Mouse (Mus musculus) forebrain, embryonic 13.5 days (tissue): Measurements from ENCODE around the gene Defa17. TPM values are rescaled to one million over a fixed set of nuclear protein-coding genes. Genes with fewer than 3 reads are reported as not detected.
"Not testable (repeated sequence)": the region's sequence is repeated elsewhere in the genome, so short reads cannot be mapped to it uniquely, and the experiment has no call there.

Experiments
- ATAC-seq: fragments of 200-750 bp; cut with Nextera tagmentation; 2 replicates; pipeline ENCODE4 v1.8.0; 2017
- H3K27ac ChIP-seq: fragments of 300-500 bp; sonication (generic); 2 replicates; pipeline ENCODE4 v1.5.1; 2015; ENCODE audit warnings: inconsistent platforms, mild to moderate bottlenecking, moderate library complexity
- H3K27me3 ChIP-seq: fragments of 300-500 bp; sonication (generic); 2 replicates; pipeline ENCODE4 v1.6.1; 2015; ENCODE audit warnings: mild to moderate bottlenecking, inconsistent platforms
- H3K36me3 ChIP-seq: fragments of 300-500 bp; sonication (generic); 2 replicates; pipeline ENCODE4 v1.6.1; 2015; ENCODE audit warnings: mild to moderate bottlenecking, inconsistent platforms; ENCODE audit not compliant: poor library complexity, severe bottlenecking
- H3K4me1 ChIP-seq: fragments of 300-500 bp; sonication (generic); 2 replicates; pipeline ENCODE4 v1.6.1; 2015; ENCODE audit warnings: inconsistent platforms
- H3K4me2 ChIP-seq: fragments of 300-500 bp; sonication (generic); 2 replicates; pipeline ENCODE4 v1.6.1; 2015; ENCODE audit warnings: inconsistent platforms, mild to moderate bottlenecking, moderate library complexity
- H3K4me3 ChIP-seq: fragments of 300-500 bp; sonication (generic); 2 replicates; pipeline ENCODE4 v1.5.1; 2015; ENCODE audit warnings: mild to moderate bottlenecking, inconsistent platforms
- H3K9ac ChIP-seq: fragments of 300-500 bp; sonication (generic); 2 replicates; pipeline ENCODE4 v1.6.1; 2015; ENCODE audit warnings: mild to moderate bottlenecking, inconsistent platforms
- H3K9me3 ChIP-seq: fragments of 300-500 bp; sonication (generic); replicated peaks from 2 replicates; pipeline ENCODE4 v1.6.1; 2016; ENCODE audit warnings: inconsistent platforms
- WGBS: fragments of 180-500 bp; shearing (Covaris S2); methylation state at CpG from one replicate; pipeline ENCODE4 v1.1.7; 2015; 5-methylcytosine and 5-hydroxymethylcytosine counted together
- polyA plus RNA-seq: library from polyadenylated mRNA; unstranded; fragments of >200 nt; fragmentation: Nextera tagmentation; extraction: Ambion mirVana; gene quantifications from 2 replicates; pipeline ENCODE4 v1.2.1, GENCODE M21; 2015

Defa17 gene
- not detected in 2 replicates for polyA plus RNA-seq

GRCm38 (mm10) chr8:21655480-21655879 is at the start of gene Defa17:
Gene Defa17, plus strand, starts transcription at chr8:21655780.
- not testable (repeated sequence) for H3K27me3 ChIP-seq, H3K36me3 ChIP-seq, H3K9ac ChIP-seq, H3K27ac ChIP-seq, ATAC-seq, H3K4me3 ChIP-seq, H3K4me2 ChIP-seq, H3K9me3 ChIP-seq, H3K4me1 ChIP-seq
- no CpG with 5 or more reads among the region's 2 CpGs for WGBS

GRCm38 (mm10) chr8:21617883-21618282 is 37.7 kb upstream of the Defa17 start, which contains the start of gene Defa26:
Gene Defa26, plus strand, starts transcription at chr8:21618183.
- H3K4me1 ChIP-seq, H3K27me3 ChIP-seq, H3K27ac ChIP-seq, H3K36me3 ChIP-seq, H3K9ac ChIP-seq, ATAC-seq, H3K9me3 ChIP-seq, H3K4me3 ChIP-seq, H3K4me2 ChIP-seq: not testable (repeated sequence)
- WGBS: 100% methylated on average over 1 of the region's 1 CpGs

- H3K9ac ChIP-seq, H3K4me3 ChIP-seq, ATAC-seq, H3K36me3 ChIP-seq, H3K9me3 ChIP-seq, H3K27me3 ChIP-seq, H3K27ac ChIP-seq, H3K4me1 ChIP-seq, H3K4me2 ChIP-seq: not testable (repeated sequence)
- 70% methylated on average over 1 of the region's 1 CpGs for WGBS
Measured at GRCm38 (mm10) chr8:21665497-21665896, 9.9 kb downstream of the Defa17 start, which contains the start of gene Defa34. Gene Defa34, plus strand, starts transcription at chr8:21665797.

- WGBS: 80% methylated on average over 2 of the region's 2 CpGs
- not testable (repeated sequence) for H3K9me3 ChIP-seq, H3K27me3 ChIP-seq, H3K36me3 ChIP-seq, ATAC-seq, H3K27ac ChIP-seq, H3K9ac ChIP-seq, H3K4me2 ChIP-seq, H3K4me1 ChIP-seq, H3K4me3 ChIP-seq
Measured at GRCm38 (mm10) chr8:21703545-21703944, 48.0 kb downstream of the Defa17 start, which contains the start of gene AY761184. Gene AY761184, minus strand, starts transcription at chr8:21703645.

Other genes with a start within 250 kb of the Defa17 start
- gene Defa36, start 228.4 kb upstream of the Defa17 start, polyA plus RNA-seq: not detected in 2 replicates
- gene Gm7849, start 199.2 kb upstream of the Defa17 start, polyA plus RNA-seq: not detected in 2 replicates
- gene Defa20, start 146.5 kb upstream of the Defa17 start, polyA plus RNA-seq: not detected in 2 replicates
- not detected in 2 replicates for gene Defa32, start 126.7 kb upstream of the Defa17 start, polyA plus RNA-seq
- gene Defa37, start 90.4 kb upstream of the Defa17 start, polyA plus RNA-seq: not detected in 2 replicates
- gene Defa28, start 72.8 kb upstream of the Defa17 start, polyA plus RNA-seq: not detected in 2 replicates
- gene Gm7861, start 61.3 kb upstream of the Defa17 start, polyA plus RNA-seq: not detected in 2 replicates
- gene Defa26, start 37.6 kb upstream of the Defa17 start, polyA plus RNA-seq: not detected in 2 replicates
- gene Defa34, start 10.0 kb downstream of the Defa17 start, polyA plus RNA-seq: not detected in 2 replicates
- gene AY761184, start 47.9 kb downstream of the Defa17 start, polyA plus RNA-seq: not detected in 2 replicates
- not detected in 2 replicates for gene Defa24, start 78.7 kb downstream of the Defa17 start, polyA plus RNA-seq
- not detected in 2 replicates for gene Defb50, start 167.8 kb downstream of the Defa17 start, polyA plus RNA-seq
- gene Defb2, start 184.1 kb downstream of the Defa17 start, polyA plus RNA-seq: not detected in 2 replicates
- not detected in 2 replicates for gene Defb10, start 203.1 kb downstream of the Defa17 start, polyA plus RNA-seq
- gene Defb9, start 229.6 kb downstream of the Defa17 start, polyA plus RNA-seq: not detected in 2 replicates